Mouse (Mus musculus) liver, embryonic 14 days (tissue): ENCODE results near the gene Nfs1. TPM values are rescaled to one million over a fixed set of nuclear protein-coding genes. Genes with fewer than 3 reads are reported as not detected.

Experiments used
- polyA plus RNA-seq: library from polyadenylated mRNA; depleted of rRNA; stranded (reverse); fragments of >200 nt; gene quantifications from 2 replicates; pipeline ENCODE4 v1.2.3, GENCODE M21; 2012; rRNA removed

The Nfs1 gene
- 37.9 and 44.2 TPM in 2 replicates for polyA plus RNA-seq

DNA sequence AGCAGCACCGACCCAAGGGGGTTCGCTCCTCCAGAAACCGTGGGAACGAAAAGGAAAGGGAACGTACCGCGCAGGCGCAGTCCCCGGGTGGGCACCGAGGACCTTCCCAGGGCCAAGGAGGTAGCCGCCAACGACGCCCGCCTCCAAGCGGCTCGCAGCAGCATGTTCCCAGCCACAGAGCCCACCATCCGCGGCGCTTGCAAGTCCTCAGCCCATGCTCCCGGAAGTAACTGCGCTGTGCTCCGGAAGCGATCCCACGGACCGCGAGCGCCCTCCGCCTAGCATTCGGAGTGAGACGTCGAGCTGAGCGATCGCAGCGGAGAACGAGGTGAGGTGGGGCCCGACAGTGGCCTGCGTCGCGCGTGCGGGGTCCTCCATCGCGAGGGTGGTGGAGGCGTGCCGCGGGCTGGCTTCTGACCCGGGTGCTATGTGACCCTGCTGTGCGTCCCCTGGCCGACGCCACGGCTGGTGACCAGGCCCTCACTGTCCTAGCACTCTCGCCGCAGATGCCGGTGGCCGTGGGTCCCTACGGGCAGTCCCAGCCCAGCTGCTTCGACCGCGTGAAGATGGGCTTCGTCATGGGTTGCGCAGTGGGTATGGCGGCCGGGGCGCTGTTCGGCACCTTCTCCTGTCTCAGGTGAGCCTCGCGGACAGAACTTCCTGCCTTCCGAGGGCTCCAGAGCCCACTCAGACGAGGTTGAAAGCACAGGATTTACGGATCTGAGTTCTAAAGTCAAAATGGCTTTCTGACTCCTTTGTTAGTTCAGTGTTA is at the start of gene Nfs1, which contains the start of gene Romo1:
Gene Nfs1, minus strand, starts transcription at position 234 of the 772 bp plus-strand sequence.
Gene Romo1, plus strand, starts transcription at position 87 of the 772 bp plus-strand sequence.

DNA sequence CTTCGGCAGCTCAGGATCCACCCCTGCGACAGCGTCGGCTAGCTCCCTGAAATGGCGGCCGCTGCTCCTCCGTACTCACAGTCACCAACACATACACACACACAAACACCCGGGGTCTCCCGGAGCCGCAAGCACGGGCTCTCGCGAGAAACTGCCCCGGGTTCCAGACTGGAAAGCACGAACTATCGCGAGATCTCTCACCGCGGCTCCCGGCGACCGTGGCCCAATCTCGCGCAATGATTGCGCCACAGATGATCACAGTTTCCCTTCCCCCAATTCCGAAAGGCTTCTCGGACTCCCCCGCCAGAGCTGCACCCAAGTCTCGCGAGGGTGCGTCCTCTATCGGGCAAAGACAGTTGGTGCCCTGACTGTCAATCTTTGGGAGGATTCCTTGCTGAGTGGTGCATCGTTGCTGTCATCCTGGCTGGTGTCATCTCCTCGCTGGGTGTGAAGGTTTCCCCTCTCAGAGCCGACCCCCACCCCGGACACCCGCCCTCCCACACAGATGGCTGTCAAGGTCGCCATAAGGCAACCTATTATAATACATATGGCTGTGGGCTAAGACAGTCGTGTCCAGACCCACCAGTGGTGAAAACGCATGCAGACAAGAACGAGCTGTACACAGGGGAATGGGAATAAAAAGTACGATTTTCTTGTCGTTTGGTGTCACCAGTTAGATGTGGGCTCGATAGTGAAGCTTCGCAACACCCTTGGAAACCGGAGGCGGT is 36.3 kb upstream of the Nfs1 start, which contains the start of gene Rbm39:
Gene Rbm39, minus strand, starts transcription at position 145 of the 728 bp plus-strand sequence.

GRCm38 (mm10) chr2:156126992-156127391 is 17.0 kb downstream of the Nfs1 start, which contains the start of gene Gm28036:
Gene Gm28036, minus strand, starts transcription at chr2:156127092.

DNA sequence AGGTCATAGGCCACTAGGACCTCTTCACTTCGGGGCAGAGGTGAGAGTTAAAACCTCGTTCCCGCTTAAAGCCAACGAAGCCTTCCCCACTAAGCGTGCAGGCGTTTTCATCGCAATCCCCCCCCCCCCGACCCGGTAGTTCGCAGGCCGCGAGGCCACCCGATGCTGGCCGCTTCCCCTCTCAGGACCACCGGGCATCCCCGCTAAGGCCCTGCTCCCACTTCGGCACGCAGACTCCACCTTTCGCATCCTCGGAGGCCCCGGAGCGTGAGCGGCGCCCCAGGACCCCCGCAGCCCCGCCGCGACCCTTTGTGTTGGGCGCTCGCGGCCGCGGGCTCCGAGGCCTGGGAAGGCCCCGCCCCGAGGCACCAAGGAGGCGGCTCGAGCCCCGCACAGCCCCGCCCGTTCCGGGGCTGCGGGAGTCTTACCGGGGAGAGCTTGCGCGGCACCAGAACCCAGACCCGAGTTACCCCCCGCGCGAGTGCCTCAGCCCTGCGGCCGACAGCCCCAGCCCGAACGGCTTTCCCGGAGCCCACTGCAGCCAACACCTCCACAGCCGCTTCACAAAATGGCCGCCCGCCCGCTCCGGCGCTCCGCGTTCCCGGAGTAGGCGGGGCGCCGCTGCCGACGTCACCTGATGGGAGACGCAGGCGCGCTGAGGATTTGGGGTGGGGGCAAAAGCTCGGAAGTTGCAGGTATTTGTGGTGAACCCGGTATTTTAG is 32.5 kb downstream of the Nfs1 start, which contains the start of the genes Cpne1 and Rbm12:
Gene Cpne1, minus strand, starts transcription at position 608 of the 722 bp plus-strand sequence.
Gene Rbm12, minus strand, starts transcription at position 621 of the 722 bp plus-strand sequence.

Other genes starting within 250 kb of the Nfs1 start
- 17.9 and 20.4 TPM in 2 replicates for gene Uqcc1, start 213.9 kb downstream of the Nfs1 start, polyA plus RNA-seq
- gene Gm15557, start 203.5 kb downstream of the Nfs1 start, polyA plus RNA-seq, result not detected in 2 replicates
- gene Gdf5, start 198.8 kb downstream of the Nfs1 start, polyA plus RNA-seq, result 0.01 TPM in 2 replicates
- gene Cep250, start 187.7 kb downstream of the Nfs1 start, polyA plus RNA-seq, result 9.0 and 9.3 TPM in 2 replicates
- gene 6430550D23Rik, start 136.2 kb downstream of the Nfs1 start, polyA plus RNA-seq, result 1.4 and 1.9 TPM in 2 replicates
- gene Ergic3, start 136.1 kb downstream of the Nfs1 start, polyA plus RNA-seq, result 69.8 and 77.6 TPM in 2 replicates
- gene Fer1l4, start 91.2 kb downstream of the Nfs1 start, polyA plus RNA-seq, result not detected in 2 replicates
- gene Spag4, start 79.0 kb downstream of the Nfs1 start, polyA plus RNA-seq, result 0.75 and 0.81 TPM in 2 replicates
- 16.3 and 19.6 TPM in 2 replicates for gene Cpne1, start 32.2 kb downstream of the Nfs1 start, polyA plus RNA-seq
- gene Rbm12, start 32.2 kb downstream of the Nfs1 start, polyA plus RNA-seq, result 4.1 and 4.6 TPM in 2 replicates
- 1.3 and 2.6 TPM in 2 replicates for gene Gm28036, start 17.1 kb downstream of the Nfs1 start, polyA plus RNA-seq
- 166 and 172 TPM in 2 replicates for gene Romo1, start 147 bp downstream of the Nfs1 start, polyA plus RNA-seq
- gene Rbm39, start 36.1 kb upstream of the Nfs1 start, polyA plus RNA-seq, result 70.7 and 87.4 TPM in 2 replicates
- 2.6 and 3.0 TPM in 2 replicates for gene Phf20, start 52.3 kb upstream of the Nfs1 start, polyA plus RNA-seq
- gene Cnbd2, start 168.1 kb upstream of the Nfs1 start, polyA plus RNA-seq, result 0.42 and 0.46 TPM in 2 replicates
- 28.7 and 35.3 TPM in 2 replicates for gene Scand1, start 168.5 kb upstream of the Nfs1 start, polyA plus RNA-seq